In the genomic region with DNA sequence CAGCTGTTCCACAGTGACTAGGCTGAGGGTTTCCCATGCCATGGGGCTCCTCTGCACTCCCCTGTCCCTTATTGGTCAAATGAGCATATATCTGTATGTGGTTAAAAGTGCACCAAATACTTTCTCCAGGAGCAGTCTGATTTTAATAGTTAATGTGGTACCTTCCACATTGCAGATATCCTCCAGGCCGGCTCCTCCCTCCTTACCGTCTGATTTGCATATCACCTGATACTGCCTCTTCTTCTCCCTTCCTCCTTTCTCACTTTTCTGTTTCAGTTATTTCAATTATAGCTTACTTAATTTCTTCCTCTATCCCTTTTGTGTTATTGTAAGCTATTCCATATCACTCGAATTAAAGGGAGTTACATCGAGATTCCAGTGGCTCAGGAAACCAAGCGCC, we compare ENCODE assay signal across 27 mouse cellular contexts. TPM values are rescaled to one million over a fixed set of nuclear protein-coding genes. Genes with fewer than 3 reads are reported as not detected.
"Had no signal": no experiment of that assay in that cellular context is flagged by ENCODE, and none has a peak within 500 bp of the region (broad histone marks: within the 10 kb centered on the region; RNA-seq: fewer than 3 reads in every experiment).

No protein-coding gene starts in this region.

- H3K36me3 ChIP-seq: heart, embryonic 10.5 days; heart, embryonic 12.5 days; hindbrain, embryonic 10.5 days; hindbrain, embryonic 12.5 days; intestine, embryonic 15.5 days; kidney, embryonic 15.5 days; limb, embryonic 13.5 days; limb, embryonic 15.5 days; liver, embryonic 12.5 days had no signal

- DNase-seq: gastrocnemius, adult 2 months; gastrocnemius, postnatal 10 days; gastrocnemius, postnatal 25 days; heart, adult 18-20 months; heart, postnatal 10 days; heart, postnatal 4 days; kidney, adult 18-20 months; kidney, adult 9 months; kidney, postnatal 14 days; kidney, postnatal 36 days had no signal

- H3K4me3 ChIP-seq: gastrocnemius, adult 2 months; heart, embryonic 10.5 days; heart, embryonic 12.5 days; hindbrain, embryonic 10.5 days; hindbrain, embryonic 12.5 days; intestine, embryonic 15.5 days; kidney, embryonic 15.5 days; layer of hippocampus, adult 2 months; limb, embryonic 13.5 days; limb, embryonic 15.5 days; liver, embryonic 12.5 days had no signal

- H3K27ac ChIP-seq: gastrocnemius, adult 2 months; heart, embryonic 10.5 days; hindbrain, embryonic 10.5 days; hindbrain, embryonic 12.5 days; hindbrain, embryonic 14.5 days; intestine, embryonic 15.5 days; layer of hippocampus, adult 2 months; limb, embryonic 13.5 days; limb, embryonic 15.5 days; liver, embryonic 12.5 days had no signal

- H3K27me3 ChIP-seq: heart, embryonic 12.5 days; hindbrain, embryonic 12.5 days; intestine, embryonic 15.5 days; kidney, embryonic 15.5 days; limb, embryonic 13.5 days; limb, embryonic 15.5 days; liver, embryonic 12.5 days had no signal

- H3K4me2 ChIP-seq: heart, embryonic 12.5 days; hindbrain, embryonic 12.5 days; hindbrain, embryonic 14.5 days; intestine, embryonic 15.5 days; kidney, embryonic 15.5 days; limb, embryonic 13.5 days; limb, embryonic 15.5 days; liver, embryonic 12.5 days had no signal

- H3K9me3 ChIP-seq: heart, embryonic 10.5 days; heart, embryonic 12.5 days; hindbrain, embryonic 10.5 days; hindbrain, embryonic 12.5 days; intestine, embryonic 15.5 days; kidney, embryonic 15.5 days; limb, embryonic 13.5 days; limb, embryonic 15.5 days; liver, embryonic 12.5 days had no signal

- H3K4me1 ChIP-seq: heart, embryonic 10.5 days; heart, embryonic 12.5 days; hindbrain, embryonic 10.5 days; intestine, embryonic 15.5 days; limb, embryonic 13.5 days; limb, embryonic 15.5 days; liver, embryonic 12.5 days had no signal

- H3K9ac ChIP-seq: heart, embryonic 12.5 days; hindbrain, embryonic 12.5 days; hindbrain, embryonic 14.5 days; intestine, embryonic 15.5 days; kidney, embryonic 15.5 days; limb, embryonic 13.5 days; limb, embryonic 15.5 days; liver, embryonic 12.5 days had no signal

- ATAC-seq: hindbrain, embryonic 16.5 days; inflammation-experienced regulatory T-cells, adult 6 months; intestine, embryonic 15.5 days; intestine, postnatal 0 days; liver, embryonic 12.5 days had no signal

RNA-seq across cellular contexts. Expression of gene Hmga2, which starts 27.7 kb away (rescaled TPM):
- total RNA-seq: heart, adult 18-20 months; heart, adult 8-10 months; heart, postnatal 25 days; liver, adult 2 months had no signal
